ENCODE assay signal across 10 mouse cellular contexts in the genomic region with DNA sequence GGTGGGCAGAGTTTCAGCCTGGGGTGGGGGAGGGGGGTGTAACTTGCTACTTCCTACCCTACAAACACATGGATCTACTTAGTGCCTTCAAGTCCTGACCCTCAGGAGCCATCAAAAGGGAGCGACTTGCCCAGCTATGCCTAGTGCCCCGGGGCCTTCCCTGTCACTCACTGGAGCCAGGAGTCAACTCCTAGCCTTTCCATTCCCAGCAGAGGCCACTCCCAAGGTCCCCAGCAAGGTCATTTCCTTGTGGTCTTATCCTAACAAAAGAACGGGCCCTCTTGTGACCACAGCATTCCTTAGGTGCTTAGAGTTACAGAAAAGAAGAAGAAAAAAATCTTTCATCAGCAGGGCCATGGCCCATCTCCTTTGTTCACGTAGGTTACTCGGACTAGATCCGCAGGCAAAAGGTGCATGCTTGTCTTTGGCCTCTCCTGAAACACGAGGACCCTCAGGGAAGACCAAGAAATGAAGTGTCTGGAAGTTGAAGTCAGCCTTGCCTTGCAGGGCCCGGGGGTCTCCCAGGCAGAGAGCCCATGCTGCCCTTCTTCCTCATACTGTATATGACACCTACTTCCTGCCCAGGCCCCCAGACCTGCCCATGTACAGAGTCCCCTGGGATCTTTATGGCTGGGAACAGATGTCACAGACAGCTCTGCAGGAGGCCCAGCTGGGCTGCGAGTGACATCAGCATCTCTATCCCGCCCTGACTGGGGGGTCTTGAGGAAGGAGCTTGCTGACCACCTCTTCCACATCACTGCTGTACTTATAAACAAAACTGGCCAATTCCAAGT. TPM values are rescaled to one million over a fixed set of nuclear protein-coding genes. Genes with fewer than 3 reads are reported as not detected.
DNase-seq lines count a peak whose midpoint lies in the region; ATAC-seq lines count a peak whose summit lies in the region.
"Had no signal": no experiment of that assay in that cellular context is flagged by ENCODE, and none has a peak within 500 bp of the region (broad histone marks: within the 10 kb centered on the region; RNA-seq: fewer than 3 reads in every experiment).

No protein-coding gene starts in this region.

- H3K27ac ChIP-seq in neural tube, embryonic 15.5 days (replicated peaks): no peak overlapping the region
- 0 out of 2 replicates have a peak overlapping the region, but pooled peaks have one; percentile 29 for H3K27ac ChIP-seq in kidney, embryonic 16.5 days (ENCODE audit: low read length)
- H3K27ac ChIP-seq: macrophage had no signal

- H3K4me3 ChIP-seq in neural tube, embryonic 15.5 days (replicated peaks): no peak overlapping the region
- H3K4me3 ChIP-seq in kidney, embryonic 16.5 days (ENCODE audit: low read length): no peak overlapping the region

- 71% methylated on average over 10 of the region's 10 CpGs for WGBS in neural tube, embryonic 15.5 days
- 44% methylated on average over 10 of the region's 10 CpGs for WGBS in kidney, embryonic 16.5 days

- H3K4me2 ChIP-seq in neural tube, embryonic 15.5 days: no peak overlapping the region
- no peak overlapping the region for H3K4me2 ChIP-seq in kidney, embryonic 16.5 days (replicated peaks; ENCODE audit: low read depth, low read length)

- no peak overlapping the region for H3K9ac ChIP-seq in neural tube, embryonic 15.5 days (replicated peaks)
- H3K9ac ChIP-seq in kidney, embryonic 16.5 days (replicated peaks; ENCODE audit: low read length): no peak overlapping the region

- ATAC-seq in neural tube, embryonic 15.5 days (ENCODE audit: low FRiP score): no peak
- ATAC-seq in kidney, embryonic 16.5 days (ENCODE audit: low FRiP score, low TSS enrichment): no peak

- no peaks in the 10 kb centered on the region for H3K9me3 ChIP-seq in neural tube, embryonic 15.5 days (replicated peaks)
- no peaks in the 10 kb centered on the region for H3K9me3 ChIP-seq in kidney, embryonic 16.5 days (ENCODE audit: low read length)

- H3K36me3 ChIP-seq in neural tube, embryonic 15.5 days: no peaks in the 10 kb centered on the region
- no peaks in the 10 kb centered on the region for H3K36me3 ChIP-seq in kidney, embryonic 16.5 days (ENCODE audit: insufficient read depth, low read length)

- DNase-seq in adrenal gland, adult 2 months: peak; percentile 64
- DNase-seq in adrenal gland, postnatal 10 days: no peak
- DNase-seq in neural tube, embryonic 10.5 days (ENCODE audit: extremely low spot score, low spot score): peak; percentile 36
- no peak for DNase-seq in urinary bladder, adult 18-20 months (ENCODE audit: low spot score in 2 of 2)
- DNase-seq in urinary bladder, postnatal 25 days (ENCODE audit: low spot score): no peak
- DNase-seq in urinary bladder, postnatal 14 days (ENCODE audit: low spot score): no peak
- DNase-seq: thymus, adult 2 months had no signal

- no peaks in the 10 kb centered on the region for H3K27me3 ChIP-seq in neural tube, embryonic 15.5 days (replicated peaks)
- H3K27me3 ChIP-seq in kidney, embryonic 16.5 days (ENCODE audit: insufficient read depth, low read length): no peaks in the 10 kb centered on the region

- H3K4me1 ChIP-seq in neural tube, embryonic 15.5 days: peaks cover 14% of the 10 kb centered on the region; the same call in 1 of the 2 replicates
- 0 out of 2 replicates have a peak, but pooled peaks cover 6% of the 10 kb centered on the region for H3K4me1 ChIP-seq in kidney, embryonic 16.5 days (ENCODE audit: insufficient read depth, low read length)

RNA-seq across cellular contexts. Expression of a gene that starts 47.3 kb away (rescaled TPM):
- 10 to 100 TPM; 60.5 to 77.1 TPM for total RNA-seq in adrenal gland, adult 2 months (2021)
- 23.4 and 48.1 TPM in 2 replicates for polyA plus RNA-seq in adrenal gland, adult 2 months (2012; rRNA removed)
- total RNA-seq in adrenal gland, postnatal 10 days (2021): 100 to 1,000 TPM in 1 of 2 experiments, 10 to 100 TPM in 1; 25.4 to 112 TPM
- 18.4 and 20.7 TPM in 2 replicates for polyA plus RNA-seq in neural tube, embryonic 15.5 days (2015; fragmentation: Nextera tagmentation; extraction: Ambion mirVana)
- polyA plus RNA-seq in kidney, embryonic 16.5 days (2015; fragmentation: Nextera tagmentation; extraction: Ambion mirVana): 16.5 and 17.8 TPM in 2 replicates

Comparison
In these comparisons a context has a peak if more than half of its experiments do, and no peak if none do; other contexts are left out.
1. DNase-seq: peak in adrenal gland, adult 2 months (single experiment) and neural tube, embryonic 10.5 days (single experiment); none in adrenal gland, postnatal 10 days (single experiment), urinary bladder, adult 18-20 months (0 of 2), urinary bladder, postnatal 25 days (single experiment) and urinary bladder, postnatal 14 days (single experiment).